Mouse (Mus musculus) thymus, adult 2 months (tissue): ENCODE results near the gene Acsbg1.

ENCODE experiments used
- CTCF ChIP-seq: fragments of 200-500 bp; IDR thresholded peaks from 2 replicates; pipeline ENCODE4 v1.5.1; 2012; ENCODE audit warnings: mild to moderate bottlenecking, control low read depth, low read length, moderate library complexity, borderline replicate concordance; ENCODE audit not compliant: control insufficient read depth, poor library complexity, insufficient read depth; ENCODE audit errors: extremely low read depth
- POLR2A ChIP-seq: fragments of 200-500 bp; IDR thresholded peaks from 2 replicates; pipeline ENCODE4 v1.6.1; 2012; ENCODE audit warnings: mild to moderate bottlenecking, low read length, control low read depth, moderate library complexity; ENCODE audit not compliant: control insufficient read depth, poor library complexity, insufficient read depth; ENCODE audit errors: extremely low read depth

DNA sequence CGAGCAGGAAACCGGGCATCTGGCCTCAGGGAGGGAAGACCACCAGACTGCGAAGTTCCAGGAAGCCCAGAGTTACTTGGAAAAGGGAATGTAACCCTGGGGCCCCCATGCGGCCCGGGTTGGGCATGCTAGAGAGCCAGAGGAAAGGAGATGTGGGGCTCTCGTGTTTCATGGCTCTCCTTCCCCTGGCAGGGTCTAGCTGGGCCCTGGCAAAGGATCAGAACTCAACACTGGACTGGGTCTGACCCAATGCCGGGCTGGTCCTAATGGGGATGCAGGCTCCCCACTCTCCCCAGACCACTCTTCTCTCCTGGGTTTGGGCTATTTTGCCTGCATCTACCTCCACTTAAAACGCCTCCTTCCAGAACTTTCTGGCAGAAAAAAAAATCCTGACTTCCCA is 102.9 kb downstream of the Acsbg1 start:
- no peak for TF ChIP-seq POLR2A
- TF ChIP-seq CTCF, result no peak
